Mouse (Mus musculus) lung, postnatal 0 days (tissue): Measurements from ENCODE around the gene Pnkd.

Experiments used
- CTCF ChIP-seq: IDR thresholded peaks from 2 replicates; pipeline ENCODE4 v1.5.1; 2016; ENCODE audit warnings: antibody characterized with exemption, mild to moderate bottlenecking
- EP300 ChIP-seq: IDR thresholded peaks from 2 replicates; pipeline ENCODE4 v1.6.1; 2016; ENCODE audit warnings: antibody characterized with exemption, mild to moderate bottlenecking, control low read depth

GRCm38 (mm10) chr1:74296477-74296876, 11.7 kb downstream of the Pnkd start:
- TF ChIP-seq EP300 = no peak
- no peak for TF ChIP-seq CTCF
